Mouse (Mus musculus): ENCODE measurements around the gene Csrp1. TPM values are rescaled to one million over a fixed set of nuclear protein-coding genes. Genes with fewer than 3 reads are reported as not detected.

The Csrp1 gene
- total RNA-seq, 2 experiments from 2014 or later, result 63.7 to 118 TPM

GRCm38 (mm10) chr1:135697462-135697861, 22.4 kb upstream of the Csrp1 start:
- no peak for DNase-seq (ENCODE audit: low spot score in 2 of 2)

DNA sequence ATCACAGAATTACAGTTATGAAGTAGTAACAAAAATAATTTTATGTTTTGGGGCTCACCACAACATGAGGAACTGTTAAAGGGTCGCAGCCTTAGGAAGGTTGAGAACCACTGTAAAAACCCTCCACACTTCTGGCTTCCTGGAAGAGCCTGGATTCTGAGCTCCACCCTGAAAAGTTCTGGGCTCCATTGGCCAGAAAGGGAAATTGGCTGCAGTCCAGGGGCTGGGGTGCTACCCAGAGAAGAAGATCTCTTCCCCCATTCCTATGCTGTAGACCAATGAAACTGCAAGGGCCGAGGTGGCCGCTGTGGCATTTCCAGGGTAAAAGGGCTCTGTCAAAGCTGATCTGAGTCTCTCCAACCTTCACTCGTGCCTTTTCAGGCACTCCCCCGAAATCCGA, 21.8 kb upstream of the Csrp1 start:
- no peak for DNase-seq (ENCODE audit: low spot score in 2 of 2)

DNA sequence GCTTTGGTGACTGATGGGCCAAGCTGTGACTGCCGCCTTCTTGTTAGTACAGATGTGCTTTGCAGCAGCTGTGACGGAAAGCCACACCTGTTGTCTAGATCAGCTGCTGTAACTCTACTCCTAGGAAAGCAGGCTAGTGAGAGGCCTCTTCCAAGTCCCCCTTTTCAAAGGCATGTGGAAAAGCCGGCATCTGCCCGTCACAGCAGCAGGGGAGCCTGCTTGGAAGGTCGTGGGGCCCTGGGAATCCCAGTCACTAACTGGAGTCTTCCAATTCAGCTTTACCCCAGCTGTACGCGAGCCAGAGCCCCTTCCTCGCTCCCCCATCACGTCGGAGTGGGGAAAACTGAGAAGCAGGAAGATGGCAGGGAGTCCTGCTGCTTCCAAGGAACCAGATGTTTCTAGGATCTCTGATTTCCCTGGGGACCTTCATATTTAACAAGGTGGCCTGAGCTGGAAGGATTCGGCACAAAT, 21.4 kb upstream of the Csrp1 start:
- no peak for DNase-seq (ENCODE audit: low spot score in 2 of 2)

GRCm38 (mm10) chr1:135698996-135699705, 20.7 kb upstream of the Csrp1 start:
- DNase-seq (ENCODE audit: low spot score in 2 of 2), result peak; percentile 81 to 89

GRCm38 (mm10) chr1:135699892-135700291, 20.0 kb upstream of the Csrp1 start:
- no peak for DNase-seq (ENCODE audit: low spot score in 2 of 2)

- peak; percentile 75 to 77 for DNase-seq (ENCODE audit: low spot score in 2 of 2)
These were observed 19.3 kb upstream of the Csrp1 start for GRCm38 (mm10) chr1:135700605-135701004.

DNA sequence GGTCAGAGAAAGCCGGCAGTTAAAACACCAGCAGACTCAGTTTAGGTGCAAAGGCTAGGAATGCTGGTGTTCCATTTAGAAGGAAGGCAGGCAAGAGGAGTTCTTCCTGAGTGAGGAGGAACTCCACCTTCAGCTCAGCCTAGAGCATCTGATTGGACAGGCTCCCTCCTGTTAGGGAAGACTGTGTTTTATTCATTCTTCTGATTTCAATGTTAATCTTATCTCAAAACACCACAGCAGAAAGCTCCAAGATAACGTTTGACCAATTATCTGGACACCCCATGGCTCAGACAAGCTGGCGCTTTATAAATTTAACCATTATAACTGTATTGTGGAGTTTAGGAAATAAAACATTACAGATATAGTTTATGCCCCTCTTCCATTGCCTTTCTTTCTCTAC, 18.5 kb upstream of the Csrp1 start:
- no peak for DNase-seq (ENCODE audit: low spot score in 2 of 2)

- DNase-seq (ENCODE audit: low spot score in 2 of 2), result no peak
These were observed 17.1 kb upstream of the Csrp1 start for GRCm38 (mm10) chr1:135702722-135703121.

GRCm38 (mm10) chr1:135704317-135704821, 15.5 kb upstream of the Csrp1 start:
- DNase-seq (ENCODE audit: low spot score in 2 of 2), result no peak

GRCm38 (mm10) chr1:135708369-135708768, 11.5 kb upstream of the Csrp1 start:
- DNase-seq (ENCODE audit: low spot score in 2 of 2), result no peak

DNA sequence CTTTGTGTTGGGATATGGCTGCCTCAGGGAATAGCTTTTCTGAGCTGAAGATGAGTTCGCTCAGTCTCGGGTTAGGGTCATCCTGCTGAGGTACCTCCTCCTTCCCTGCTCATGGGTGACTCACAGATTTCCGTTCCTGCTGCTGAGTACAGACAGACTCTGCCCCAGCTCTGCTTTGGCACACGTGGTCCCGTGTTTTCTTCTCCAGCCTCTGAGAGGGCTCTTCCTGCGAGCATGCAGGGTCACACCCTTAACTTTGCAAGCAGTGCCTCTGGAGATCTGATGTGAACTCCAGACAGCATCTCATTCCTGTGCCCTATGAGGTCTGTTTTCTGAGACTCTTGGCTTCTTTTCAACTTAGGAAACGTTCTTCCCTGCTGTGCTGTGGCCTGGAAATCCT, 8.7 kb upstream of the Csrp1 start:
- DNase-seq (ENCODE audit: low spot score in 2 of 2), result no peak

DNA sequence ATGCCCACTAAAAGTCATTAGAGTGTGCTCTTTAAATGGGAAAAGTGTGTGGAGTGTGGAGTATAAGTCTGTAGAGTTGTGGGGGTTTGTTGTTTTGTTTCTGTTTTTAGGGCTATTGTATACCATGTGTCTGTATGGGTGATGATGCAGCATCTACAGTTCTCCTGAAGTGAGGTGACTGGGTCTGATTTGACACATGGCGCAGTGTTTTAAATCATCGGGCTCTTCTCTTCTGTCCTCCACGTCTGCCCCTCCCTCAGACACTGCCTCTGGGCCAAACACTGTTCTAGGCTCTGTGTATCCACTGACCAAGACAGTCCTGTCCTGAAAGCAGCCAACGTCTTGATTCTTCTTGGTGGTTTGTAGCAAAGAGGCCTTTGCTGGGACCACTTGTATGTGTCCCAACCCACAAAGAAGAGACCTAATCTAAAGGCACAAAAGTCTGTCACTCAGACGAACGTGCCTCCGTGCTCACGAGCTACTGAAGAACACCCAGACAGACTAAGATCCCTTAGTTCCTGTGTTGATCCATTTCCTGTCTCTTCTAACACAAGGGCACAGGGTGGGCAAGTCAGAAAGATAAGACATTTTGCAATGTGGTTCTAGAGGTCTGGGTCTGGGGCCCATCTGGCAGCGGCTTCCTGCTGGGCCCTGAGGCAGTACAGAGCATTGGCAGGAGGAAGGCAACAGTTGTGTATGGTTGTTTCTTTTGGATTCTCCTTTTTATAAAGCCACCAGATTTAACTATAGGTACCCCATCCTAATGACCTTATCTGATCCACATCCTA, 5.6 kb upstream of the Csrp1 start:
- DNase-seq (ENCODE audit: low spot score in 2 of 2), result no peak

- DNase-seq (ENCODE audit: low spot score in 2 of 2), result no peak
These were observed 4.8 kb upstream of the Csrp1 start for GRCm38 (mm10) chr1:135714901-135715609.

DNA sequence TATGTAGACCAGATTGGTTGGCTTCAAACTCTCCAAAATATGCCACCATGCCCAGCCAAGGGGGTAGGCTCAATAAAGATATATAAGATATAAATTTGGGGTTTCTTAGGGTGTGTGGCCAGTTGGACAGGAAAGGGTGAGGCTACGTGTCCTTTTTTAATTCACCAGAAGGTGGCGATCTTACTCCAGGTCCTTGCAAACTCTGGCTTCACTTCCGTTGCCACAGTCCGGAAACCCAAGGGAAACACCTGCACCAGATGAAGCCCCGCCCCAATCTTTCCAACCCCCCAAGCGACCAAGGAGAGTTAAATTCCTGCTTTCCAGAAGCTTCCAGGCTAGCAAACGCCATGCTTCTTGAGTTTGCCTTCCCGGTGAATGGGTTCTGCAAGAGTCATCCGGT, 375 bp upstream of the Csrp1 start:
- DNase-seq (ENCODE audit: low spot score in 2 of 2), result peak; percentile 57 to 63

DNA sequence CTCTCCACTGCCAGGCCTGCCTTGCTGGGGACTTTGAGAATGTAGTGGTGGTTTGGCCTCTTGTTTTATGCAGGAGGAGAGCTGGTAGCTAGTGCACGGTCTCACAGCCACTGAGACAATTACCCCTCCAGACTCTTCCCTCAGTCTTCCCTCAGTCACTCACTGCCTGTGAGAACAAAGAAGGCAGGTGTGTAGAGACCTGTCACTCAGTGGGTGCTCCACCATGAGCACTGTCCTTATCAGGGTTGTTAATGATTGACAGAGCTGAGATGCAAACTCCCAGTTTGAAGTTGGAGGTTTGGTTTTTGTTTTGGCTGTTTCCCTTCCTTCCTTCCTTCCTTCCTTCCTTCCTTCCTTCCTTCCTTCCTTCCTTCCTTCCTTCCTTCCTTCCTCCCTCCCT, 3.2 kb downstream of the Csrp1 start:
- DNase-seq (ENCODE audit: low spot score in 2 of 2), result no peak

GRCm38 (mm10) chr1:135724134-135724533, 4.3 kb downstream of the Csrp1 start:
- no peak for DNase-seq (ENCODE audit: low spot score in 2 of 2)

- no peak for DNase-seq (ENCODE audit: low spot score in 2 of 2)
These were observed 5.5 kb downstream of the Csrp1 start for GRCm38 (mm10) chr1:135725324-135725723.

DNA sequence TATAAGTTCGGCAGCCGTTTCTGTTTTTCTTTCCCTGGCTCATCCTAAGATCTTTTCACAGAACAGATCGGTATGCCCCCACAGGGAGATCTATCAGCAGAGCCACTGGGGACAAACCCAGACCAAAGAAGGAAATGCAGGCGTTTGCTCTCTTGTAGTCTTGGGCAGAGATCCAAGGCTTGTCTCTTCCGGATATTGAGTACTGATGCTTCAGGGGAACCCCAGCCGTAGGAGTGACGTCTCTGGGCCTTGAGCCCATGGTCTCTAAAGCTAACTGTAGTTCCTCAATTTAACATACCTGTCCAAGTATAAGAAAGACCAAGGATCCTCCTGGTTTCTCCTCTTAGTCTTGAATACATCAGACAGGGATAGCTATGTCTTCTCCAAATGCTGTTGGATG, 6.1 kb downstream of the Csrp1 start:
- DNase-seq (ENCODE audit: low spot score in 2 of 2), result no peak

- DNase-seq (ENCODE audit: low spot score in 2 of 2), result peak; percentile 72 to 77
These were observed 8.9 kb downstream of the Csrp1 start for GRCm38 (mm10) chr1:135728631-135729366.

DNA sequence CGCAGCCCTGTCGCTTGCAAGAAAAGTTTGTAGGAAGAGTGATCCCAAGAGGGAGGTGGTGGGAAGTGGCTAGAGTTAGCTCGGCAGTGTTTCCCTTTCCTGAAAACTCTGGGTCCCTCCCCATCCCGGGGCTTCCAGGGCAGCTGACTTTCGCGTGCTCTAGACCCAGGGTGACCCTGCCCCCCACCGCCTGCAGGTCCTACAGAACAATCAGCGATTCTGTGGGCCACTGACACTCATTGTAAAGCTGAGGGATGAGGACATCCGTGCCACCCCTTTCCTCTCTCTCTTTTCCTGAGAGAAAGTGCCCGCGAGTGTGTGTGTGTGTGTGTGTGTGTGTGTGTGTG, 9.5 kb downstream of the Csrp1 start:
- DNase-seq (ENCODE audit: low spot score in 2 of 2), result no peak

DNA sequence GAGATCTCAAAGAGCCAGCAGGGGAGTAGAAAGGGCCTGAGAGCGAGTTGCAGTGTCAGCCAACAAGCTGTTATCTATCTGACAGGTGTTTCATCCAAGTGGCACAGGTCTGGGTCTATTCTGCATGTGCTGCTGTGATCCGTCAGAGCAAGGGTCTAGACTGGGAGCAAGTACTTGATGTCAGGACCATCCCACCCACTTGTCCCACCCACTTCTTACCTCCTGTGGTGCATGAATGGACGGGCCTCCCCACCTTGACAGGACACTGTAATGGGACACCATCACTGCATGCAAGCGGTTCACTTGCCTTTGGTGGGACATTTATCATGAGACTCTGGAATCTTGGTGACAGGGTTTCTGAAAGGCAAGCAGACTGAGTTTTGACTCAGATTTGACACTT, 10.0 kb downstream of the Csrp1 start:
- no peak for DNase-seq (ENCODE audit: low spot score in 2 of 2)

All from adrenal gland, adult 18-20 months (tissue).